Mouse (Mus musculus) liver, embryonic 16.5 days (tissue): ENCODE measurements around the gene Mogat1. TPM values are rescaled to one million over a fixed set of nuclear protein-coding genes. Genes with fewer than 3 reads are reported as not detected.

Experiments used
- ATAC-seq: fragments of 200-750 bp; cut with Nextera tagmentation; 2 replicates; pipeline ENCODE4 v1.8.0; 2017; ENCODE audit warnings: low read depth, mild to moderate bottlenecking, moderate number of reproducible peaks, moderate library complexity
- H3K27ac ChIP-seq: fragments of 300-500 bp; sonication (generic); 2 replicates; pipeline ENCODE4 v1.5.1; 2014; ENCODE audit warnings: mild to moderate bottlenecking, low read length
- H3K27me3 ChIP-seq: fragments of 300-500 bp; sonication (generic); 2 replicates; pipeline ENCODE4 v1.6.1; 2014; ENCODE audit warnings: low read depth, low read length, mixed read lengths; ENCODE audit not compliant: control insufficient read depth, insufficient read depth
- H3K36me3 ChIP-seq: fragments of 300-500 bp; sonication (generic); 2 replicates; pipeline ENCODE4 v1.6.1; 2014; ENCODE audit warnings: mild to moderate bottlenecking; ENCODE audit not compliant: control insufficient read depth, insufficient read depth
- H3K4me1 ChIP-seq: fragments of 300-500 bp; sonication (generic); 2 replicates; pipeline ENCODE4 v1.6.1; 2014; ENCODE audit warnings: low read depth, low read length, mixed read lengths; ENCODE audit not compliant: control insufficient read depth
- H3K4me2 ChIP-seq: fragments of 300-500 bp; sonication (generic); 2 replicates; pipeline ENCODE4 v1.6.1; 2014; ENCODE audit warnings: low read depth, low read length, mixed read lengths
- H3K4me3 ChIP-seq: fragments of 300-500 bp; sonication (generic); 2 replicates; pipeline ENCODE4 v1.5.1; 2014; ENCODE audit warnings: low read depth, mild to moderate bottlenecking, low read length
- H3K9ac ChIP-seq: fragments of 300-500 bp; sonication (generic); 2 replicates; pipeline ENCODE4 v1.6.1; 2014; ENCODE audit warnings: low read depth, low read length
- H3K9me3 ChIP-seq: fragments of 300-500 bp; sonication (generic); replicated peaks from 2 replicates; pipeline ENCODE4 v1.6.1; 2016; ENCODE audit warnings: low read length; ENCODE audit not compliant: control insufficient read depth
- WGBS: fragments of 180-500 bp; shearing (Covaris S2); extraction: QIAGEN DNeasy Blood & Tissue Kit; methylation state at CpG from one replicate; pipeline ENCODE4 v1.1.7; 2014; ENCODE audit not compliant: insufficient replicate concordance; 5-methylcytosine and 5-hydroxymethylcytosine counted together
- polyA plus RNA-seq: library from polyadenylated mRNA; unstranded; fragments of >200 nt; fragmentation: Nextera tagmentation; extraction: Ambion mirVana; gene quantifications from 2 replicates; pipeline ENCODE4 v1.2.1, GENCODE M21; 2015

Gene Mogat1
- polyA plus RNA-seq, 1 experiment from 2014 or later, result not detected

GRCm38 (mm10) chr1:78502527-78502926 lies 8.3 kb upstream of the Mogat1 start:
- H3K4me3 ChIP-seq, result no peak overlapping the region
- H3K36me3 ChIP-seq, result no peaks in the 10 kb centered on the region
- H3K9ac ChIP-seq, result no peak overlapping the region
- ATAC-seq, result no peak
- H3K9me3 ChIP-seq, result no peaks in the 10 kb centered on the region; the same call in 1 of the 2 replicates
- no peak overlapping the region for H3K27ac ChIP-seq
- H3K4me1 ChIP-seq, result no peaks in the 10 kb centered on the region
- WGBS, result 68% methylated on average over 6 of the region's 6 CpGs
- no peaks in the 10 kb centered on the region for H3K27me3 ChIP-seq
- H3K4me2 ChIP-seq, result no peak overlapping the region

- H3K36me3 ChIP-seq, result no peaks in the 10 kb centered on the region
- ATAC-seq, result no peak
- H3K4me2 ChIP-seq, result no peak overlapping the region
- H3K4me3 ChIP-seq, result no peak overlapping the region
- 19% methylated on average over 1 of the region's 1 CpGs for WGBS
- no peak overlapping the region for H3K9ac ChIP-seq
- no peaks in the 10 kb centered on the region for H3K4me1 ChIP-seq
- H3K27me3 ChIP-seq, result no peaks in the 10 kb centered on the region; the same call in 1 of the 2 replicates
- H3K27ac ChIP-seq, result no peak overlapping the region
- H3K9me3 ChIP-seq, result no peaks in the 10 kb centered on the region; the same call in 1 of the 2 replicates
These were observed 3.7 kb upstream of the Mogat1 start for GRCm38 (mm10) chr1:78507137-78507536.

- no peak within 1 kb of the TSS for H3K9ac ChIP-seq
- no peak for ATAC-seq
- no peak within 1 kb of the TSS for H3K4me2 ChIP-seq
- no peaks in the 10 kb centered on the region for H3K9me3 ChIP-seq
- H3K27me3 ChIP-seq, result no peaks in the 10 kb centered on the region; the same call in 1 of the 2 replicates
- no peak within 1 kb of the TSS for H3K27ac ChIP-seq
- H3K36me3 ChIP-seq, result no peaks in the 10 kb centered on the region
- WGBS, result 7% methylated on average over 25 of the region's 25 CpGs
- no peaks in the 10 kb centered on the region for H3K4me1 ChIP-seq
- H3K4me3 ChIP-seq, result no peak within 1 kb of the TSS
These were observed 900 bp downstream of the Mogat1 start, which contains the start of gene BC035947 for GRCm38 (mm10) chr1:78511621-78512160. Gene BC035947 (minus strand): TSS chr1:78512158.

GRCm38 (mm10) chr1:78512756-78513155 lies 2.0 kb downstream of the Mogat1 start:
- no peak overlapping the region for H3K27ac ChIP-seq
- no peak overlapping the region for H3K4me2 ChIP-seq
- H3K4me3 ChIP-seq, result no peak overlapping the region
- H3K36me3 ChIP-seq, result no peaks in the 10 kb centered on the region
- 52% methylated on average over 8 of the region's 8 CpGs for WGBS
- H3K4me1 ChIP-seq, result no peaks in the 10 kb centered on the region
- H3K27me3 ChIP-seq, result no peaks in the 10 kb centered on the region; the same call in 1 of the 2 replicates
- no peak overlapping the region for H3K9ac ChIP-seq
- no peaks in the 10 kb centered on the region for H3K9me3 ChIP-seq
- no peak for ATAC-seq

GRCm38 (mm10) chr1:78518907-78519306 lies 8.1 kb downstream of the Mogat1 start:
- no peak for ATAC-seq
- WGBS, result 68% methylated on average over 7 of the region's 7 CpGs
- Histone ChIP-seq H3K4me3 (no peak overlapping the region), H3K27me3 (no peaks in the 10 kb centered on the region), H3K4me1 (no peaks in the 10 kb centered on the region), H3K36me3 (no peaks in the 10 kb centered on the region), H3K4me2 (no peak overlapping the region), H3K27ac (no peak overlapping the region), H3K9me3 (no peaks in the 10 kb centered on the region), H3K9ac (no peak overlapping the region)

- Histone ChIP-seq H3K4me2 (no peak overlapping the region), H3K9me3 (no peaks in the 10 kb centered on the region), H3K4me1 (no peaks in the 10 kb centered on the region), H3K27ac (no peak overlapping the region), H3K36me3 (no peaks in the 10 kb centered on the region), H3K27me3 (no peaks in the 10 kb centered on the region), H3K4me3 (no peak overlapping the region), H3K9ac (no peak overlapping the region)
- ATAC-seq, result no peak
- 45% methylated on average over 23 of the region's 23 CpGs for WGBS
These were observed 14.5 kb downstream of the Mogat1 start for GRCm38 (mm10) chr1:78525189-78525886.

- H3K4me1 ChIP-seq, result no peaks in the 10 kb centered on the region
- no peak overlapping the region for H3K4me3 ChIP-seq
- H3K27ac ChIP-seq, result no peak overlapping the region
- no peak overlapping the region for H3K4me2 ChIP-seq
- H3K36me3 ChIP-seq, result no peaks in the 10 kb centered on the region
- H3K27me3 ChIP-seq, result no peaks in the 10 kb centered on the region
- whole genome bisulfite sequencing, result 74% methylated on average over 3 of the region's 3 CpGs
- no peaks in the 10 kb centered on the region for H3K9me3 ChIP-seq
- ATAC-seq, result no peak
- no peak overlapping the region for H3K9ac ChIP-seq
These were observed 17.6 kb downstream of the Mogat1 start for GRCm38 (mm10) chr1:78528356-78528755.

- WGBS, result 75% methylated on average over 8 of the region's 8 CpGs
- H3K9me3 ChIP-seq, result no peaks in the 10 kb centered on the region
These were observed 18.2 kb downstream of the Mogat1 start for GRCm38 (mm10) chr1:78529011-78529410.

GRCm38 (mm10) chr1:78530500-78531215 lies 19.9 kb downstream of the Mogat1 start:
- H3K9ac ChIP-seq, result no peak overlapping the region
- H3K9me3 ChIP-seq, result no peaks in the 10 kb centered on the region
- ATAC-seq, result no peak
- no peak overlapping the region for H3K27ac ChIP-seq
- H3K4me2 ChIP-seq, result no peak overlapping the region
- no peak overlapping the region for H3K4me3 ChIP-seq
- H3K36me3 ChIP-seq, result no peaks in the 10 kb centered on the region
- 63% methylated on average over 7 of the region's 7 CpGs for WGBS
- peaks cover 3% of the 10 kb centered on the region for H3K4me1 ChIP-seq
- H3K27me3 ChIP-seq, result no peaks in the 10 kb centered on the region

More at GRCm38 (mm10) chr1:78529011-78529410, 18.2 kb downstream of the Mogat1 start:
- Histone ChIP-seq H3K27me3 (no peaks in the 10 kb centered on the region), H3K36me3 (no peaks in the 10 kb centered on the region), H3K4me2 (no peak overlapping the region), H3K4me1 (no peaks in the 10 kb centered on the region), H3K9ac (no peak overlapping the region), H3K4me3 (no peak overlapping the region), H3K27ac (no peak overlapping the region)
- ATAC-seq, result no peak
